Mouse (Mus musculus) MEL (cell line): Measurements from ENCODE around the gene Supt3. TPM values are rescaled to one million over a fixed set of nuclear protein-coding genes. Genes with fewer than 3 reads are reported as not detected.

Experiments used
- DNase-seq: peaks from one replicate; pipeline ENCODE4 v3.0.0; 2011; ENCODE audit warnings: low read depth, low spot score
- H3K27ac ChIP-seq: 2 replicates; pipeline ENCODE4 v1.5.1; 2012; ENCODE audit warnings: low read depth, mild to moderate bottlenecking, control low read depth, low read length, moderate library complexity; ENCODE audit not compliant: control insufficient read depth
- H3K27me3 ChIP-seq, 2 experiments: fragments of 150-350 bp in 1 of 2; sonication (generic) in 1 of 2; 2 replicates each; pipeline ENCODE4 v1.6.1; 2012; ENCODE audit warnings: low read length in 2 of 2, mild to moderate bottlenecking in 2 of 2, improper control_type of control experiment in 1 of 2, moderate library complexity in 1 of 2; ENCODE audit not compliant: insufficient read depth in 2 of 2, control insufficient read depth in 1 of 2
- H3K36me3 ChIP-seq, 2 experiments: 2 replicates each; pipeline ENCODE4 v1.6.1; 2012 to 2014; ENCODE audit warnings: low read length in 2 of 2, improper control_type of control experiment in 1 of 2, inconsistent platforms in 1 of 2, mild to moderate bottlenecking in 1 of 2; ENCODE audit not compliant: insufficient read depth in 2 of 2, control insufficient read depth in 1 of 2
- H3K4me1 ChIP-seq, 2 experiments: fragments of 150-350 bp in 1 of 2; sonication (generic) in 1 of 2; 2 replicates each; pipeline ENCODE4 v1.6.1; 2012; ENCODE audit warnings: low read length in 2 of 2, improper control_type of control experiment in 1 of 2, mild to moderate bottlenecking in 1 of 2; ENCODE audit not compliant: insufficient read depth in 2 of 2, control insufficient read depth in 1 of 2
- H3K4me3 ChIP-seq, 2 experiments: fragments of 150-350 bp in 1 of 2; sonication (generic) in 1 of 2; 2 replicates each; pipeline ENCODE4 v1.5.1; 2012; ENCODE audit warnings: low read depth in 2 of 2, low read length in 2 of 2, mild to moderate bottlenecking in 2 of 2, moderate library complexity in 2 of 2, control low read depth in 1 of 2, improper control_type of control experiment in 1 of 2; ENCODE audit not compliant: control insufficient read depth in 1 of 2, insufficient read depth in 1 of 2
- H3K79me2 ChIP-seq: 2 replicates; pipeline ENCODE4 v1.6.1; 2012; ENCODE audit warnings: mild to moderate bottlenecking, low read length, moderate library complexity; ENCODE audit not compliant: control insufficient read depth, poor library complexity, insufficient read depth
- H3K9ac ChIP-seq: 2 replicates; pipeline ENCODE4 v1.6.1; 2012; ENCODE audit warnings: low read depth, mild to moderate bottlenecking, control low read depth, low read length, moderate library complexity; ENCODE audit not compliant: control insufficient read depth, poor library complexity, severe bottlenecking
- H3K9me3 ChIP-seq: fragments of 150-350 bp; sonication (generic); replicated peaks from 2 replicates; pipeline ENCODE4 v1.6.1; 2012; ENCODE audit warnings: mild to moderate bottlenecking, low read length, improper control_type of control experiment, moderate library complexity; ENCODE audit not compliant: insufficient read depth
- ELF1 ChIP-seq: IDR thresholded peaks from 2 replicates; pipeline ENCODE4 v1.6.1; 2014; ENCODE audit warnings: low read depth, mild to moderate bottlenecking, inconsistent platforms, low read length, improper control_type of control experiment, moderate library complexity
- GABPA ChIP-seq: IDR thresholded peaks from 2 replicates; pipeline ENCODE4 v1.6.1; 2012; ENCODE audit warnings: low read depth, mild to moderate bottlenecking, inconsistent platforms, low read length, improper control_type of control experiment, moderate library complexity
- GATA1 ChIP-seq: IDR thresholded peaks from 2 replicates; pipeline ENCODE4 v1.6.1; 2011; ENCODE audit warnings: low read depth, low read length, improper control_type of control experiment
- KAT2A ChIP-seq: conservative IDR thresholded peaks from 2 replicates; pipeline ENCODE4 v1.6.1; 2012; ENCODE audit warnings: low read depth, low read length, improper control_type of control experiment, inconsistent platforms
- MYC ChIP-seq: IDR thresholded peaks from 2 replicates; pipeline ENCODE4 v1.6.1; 2011; ENCODE audit warnings: low read depth, mild to moderate bottlenecking, low read length, improper control_type of control experiment, moderate library complexity
- NELFE ChIP-seq: IDR thresholded peaks from 2 replicates; pipeline ENCODE4 v1.6.1; 2011; ENCODE audit warnings: low read depth, low read length, improper control_type of control experiment
- POLR2A ChIP-seq, 2 experiments: IDR thresholded peaks; 2 replicates each; pipeline ENCODE4 v1.6.1; 2011 to 2012; ENCODE audit warnings: low read length in 2 of 2, mild to moderate bottlenecking in 2 of 2, control low read depth in 1 of 2, improper control_type of control experiment in 1 of 2, low read depth in 1 of 2, moderate library complexity in 1 of 2; ENCODE audit not compliant: control insufficient read depth in 1 of 2, insufficient read depth in 1 of 2, poor library complexity in 1 of 2
- POLR2AphosphoS2 ChIP-seq: IDR thresholded peaks from 2 replicates; pipeline ENCODE4 v1.6.1; 2011; ENCODE audit warnings: low read length, improper control_type of control experiment
- POLR2AphosphoS5 ChIP-seq: IDR thresholded peaks from 2 replicates; pipeline ENCODE4 v1.6.1; 2012; ENCODE audit warnings: low read depth, borderline replicate concordance, mild to moderate bottlenecking, inconsistent platforms, low read length, moderate library complexity, mixed read lengths
- RAD21 ChIP-seq: IDR thresholded peaks from 2 replicates; pipeline ENCODE4 v1.6.1; 2011; ENCODE audit warnings: mild to moderate bottlenecking, low read depth, low read length, improper control_type of control experiment
- SIN3A ChIP-seq: IDR thresholded peaks from 2 replicates; pipeline ENCODE4 v1.6.1; 2012; ENCODE audit warnings: low read length, improper control_type of control experiment, inconsistent platforms
- TCF12 ChIP-seq: IDR thresholded peaks from 2 replicates; pipeline ENCODE4 v1.6.1; 2014; ENCODE audit warnings: low read depth, mild to moderate bottlenecking, inconsistent platforms, low read length, improper control_type of control experiment, moderate library complexity
- ZKSCAN1 ChIP-seq: IDR thresholded peaks from 2 replicates; pipeline ENCODE4 v1.6.1; 2012; ENCODE audit warnings: low read depth, mild to moderate bottlenecking, inconsistent platforms, low read length, improper control_type of control experiment, moderate library complexity
- ZNF384 ChIP-seq: IDR thresholded peaks from 2 replicates; pipeline ENCODE4 v1.6.1; 2012; ENCODE audit warnings: low read depth, mild to moderate bottlenecking, inconsistent platforms, low read length, improper control_type of control experiment
- polyA plus RNA-seq, 2 experiments: library from polyadenylated mRNA; stranded (reverse) in 1 of 2; unstranded in 1 of 2; fragments of >175 nt in 1 of 2; fragments of >200 nt in 1 of 2; gene quantifications; 2 replicates each; pipeline versions ENCODE4 v1.2.1 to v1.2.4; 2012; ENCODE audit warnings: low replicate concordance in 2 of 2, low read depth in 1 of 2; ENCODE audit not compliant: insufficient read length in 2 of 2, insufficient read depth in 1 of 2, missing spikeins in 1 of 2
- total RNA-seq: library from RNA; depleted of rRNA; stranded (reverse); fragments of 300-350 nt; gene quantifications from 2 replicates; pipeline ENCODE4 v1.2.3, GENCODE M21; 2012

Gene Supt3
- total and polyA plus RNA-seq, 3 experiments, result 7.0 to 28.6 TPM; not detected in 1

GRCm38 (mm10) chr17:45077921-45078640, 301.1 kb downstream of the Supt3 start:
- no peaks in the 10 kb centered on the region for H3K4me1 ChIP-seq
- TF ChIP-seq ZNF384, result no peak
- no peak for TF ChIP-seq POLR2AphosphoS5
- no peak for TF ChIP-seq ZKSCAN1
- no peak for TF ChIP-seq POLR2AphosphoS2
- TF ChIP-seq MYC, result no peak
- H3K79me2 ChIP-seq, result no peaks in the 10 kb centered on the region
- H3K4me3 ChIP-seq, result no peak overlapping the region
- no peak for DNase-seq
- H3K27ac ChIP-seq, result no peak overlapping the region
- no peaks in the 10 kb centered on the region for H3K36me3 ChIP-seq
- H3K9me3 ChIP-seq, result no peaks in the 10 kb centered on the region
- H3K9ac ChIP-seq, result no peak overlapping the region
- H3K27me3 ChIP-seq, result no peaks in the 10 kb centered on the region

GRCm38 (mm10) chr17:45081521-45081920, 304.6 kb downstream of the Supt3 start:
- no peaks in the 10 kb centered on the region for H3K4me1 ChIP-seq
- H3K9me3 ChIP-seq, result no peaks in the 10 kb centered on the region
- no peak for DNase-seq
- H3K27me3 ChIP-seq, result no peaks in the 10 kb centered on the region
- no peak overlapping the region for H3K9ac ChIP-seq
- no peaks in the 10 kb centered on the region for H3K36me3 ChIP-seq
- no peaks in the 10 kb centered on the region for H3K79me2 ChIP-seq
- no peak overlapping the region for H3K27ac ChIP-seq
- H3K4me3 ChIP-seq, result no peak overlapping the region
- TF ChIP-seq SIN3A (no peak), ELF1 (no peak), TCF12 (no peak), NELFE (no peak), GABPA (no peak), KAT2A (no peak), POLR2AphosphoS5 (no peak), RAD21 (no peak)

GRCm38 (mm10) chr17:45081955-45082475, 305.1 kb downstream of the Supt3 start:
- Histone ChIP-seq H3K9me3 (no peaks in the 10 kb centered on the region), H3K36me3 (no peaks in the 10 kb centered on the region)
- TF ChIP-seq POLR2A (IDR thresholded peaks at IDR 0.05; ENCODE audit: control insufficient read depth in 1 of 2, insufficient read depth in 1 of 2, low read depth in 1 of 2, low read length in 2 of 2, poor library complexity in 1 of 2) (no peak), GATA1 (no peak)

More at GRCm38 (mm10) chr17:45081955-45082475, 305.1 kb downstream of the Supt3 start:
- H3K27me3 ChIP-seq, result no peaks in the 10 kb centered on the region
- no peak overlapping the region for H3K4me3 ChIP-seq
- no peaks in the 10 kb centered on the region for H3K4me1 ChIP-seq
- no peak overlapping the region for H3K27ac ChIP-seq
- H3K9ac ChIP-seq, result no peak overlapping the region
- no peak for DNase-seq
- H3K79me2 ChIP-seq, result no peaks in the 10 kb centered on the region
